Mouse (Mus musculus) CD4-positive helper T cell, adult 2 months (primary cell): ENCODE measurements around the gene Faf1.

ENCODE experiments used
- DNase-seq: peaks from one replicate; pipeline ENCODE4 v3.0.0-alpha.2; 2012; ENCODE audit warnings: low read depth, missing footprints, low spot score

Faf1 gene

GRCm38 (mm10) chr4:109782577-109783114 is 106.3 kb downstream of the Faf1 start:
- DNase-seq = no peak

GRCm38 (mm10) chr4:109789347-109790001 is 113.1 kb downstream of the Faf1 start:
- DNase-seq = no peak

- no peak for DNase-seq
Observed at GRCm38 (mm10) chr4:109792331-109792730, 115.9 kb downstream of the Faf1 start.

DNA sequence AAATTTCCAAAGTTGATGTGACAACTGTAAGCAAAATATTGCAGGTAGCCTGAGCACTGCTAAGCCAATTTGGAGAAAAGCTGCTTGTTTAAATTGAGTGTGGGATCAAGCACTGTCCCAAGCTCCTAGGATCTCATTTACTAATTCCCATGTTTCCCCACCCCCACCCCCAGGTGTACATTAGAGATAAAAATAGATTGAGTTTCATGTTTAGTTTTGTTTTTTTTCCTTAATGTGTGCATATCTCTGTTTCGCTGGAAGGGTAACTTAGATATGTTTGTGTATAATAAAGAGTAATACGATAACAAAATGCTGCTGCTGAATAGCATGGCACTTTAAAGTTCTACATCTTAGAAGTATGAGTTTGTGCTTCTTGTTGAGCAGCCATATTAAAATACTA is 116.7 kb downstream of the Faf1 start:
- no peak for DNase-seq

- no peak for DNase-seq
Observed at GRCm38 (mm10) chr4:109797511-109798182, 121.3 kb downstream of the Faf1 start.

DNA sequence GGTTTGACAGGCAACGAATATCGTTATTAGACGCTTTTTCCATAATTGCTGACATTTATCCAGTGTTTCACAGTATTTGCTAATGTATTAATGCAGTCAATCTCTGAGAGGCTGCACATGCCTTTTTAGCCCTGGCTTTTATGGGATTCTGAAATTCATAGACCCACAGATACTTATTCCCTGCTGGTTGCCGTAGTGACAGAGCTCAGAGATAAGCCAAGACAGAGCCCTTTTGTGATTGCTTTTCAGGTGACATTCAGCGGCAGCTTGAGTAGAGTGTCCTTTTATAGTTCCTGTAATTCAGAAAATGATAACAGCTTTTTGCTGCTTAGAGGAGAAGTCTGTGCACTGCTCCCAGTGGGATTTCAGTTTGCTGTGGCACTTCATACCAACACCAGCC is 130.0 kb downstream of the Faf1 start:
- no peak for DNase-seq

DNA sequence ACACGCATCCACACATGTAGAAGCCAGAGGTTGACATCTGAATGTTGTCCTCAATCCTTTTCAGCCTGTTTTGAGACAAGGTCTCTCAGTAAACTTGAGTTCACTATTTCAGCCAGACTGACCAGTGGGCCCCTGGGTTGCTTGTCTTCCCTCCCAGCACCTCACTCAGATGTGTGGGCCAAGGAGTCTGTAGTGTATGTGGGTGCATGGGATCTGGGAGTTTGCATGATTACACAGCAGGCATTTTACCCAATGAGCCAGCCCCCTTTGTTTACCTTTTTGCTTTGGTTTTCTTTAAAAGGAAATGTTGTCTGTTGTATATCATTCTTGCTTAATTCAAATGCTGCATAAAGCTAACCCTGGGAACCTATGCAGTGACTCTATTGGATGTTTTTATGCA is 138.8 kb downstream of the Faf1 start:
- DNase-seq = no peak

DNA sequence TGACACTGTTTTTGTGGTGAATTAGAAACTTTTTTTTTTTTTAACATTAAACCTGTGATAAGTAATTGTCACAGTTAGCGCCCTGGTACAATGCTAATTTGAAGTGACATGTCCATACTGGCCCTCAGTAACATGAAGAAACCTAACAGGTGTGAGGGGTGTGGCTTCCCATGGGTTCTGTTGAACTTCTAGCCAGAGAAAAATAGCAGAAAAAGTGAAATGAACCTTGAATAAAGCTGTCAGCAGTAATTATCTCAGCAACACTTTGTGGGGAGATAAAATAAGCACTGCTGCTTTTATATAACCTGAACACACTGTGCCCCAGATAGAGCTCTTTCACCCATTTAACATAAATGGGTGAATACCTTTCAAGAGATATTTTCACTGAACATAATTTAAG is 139.2 kb downstream of the Faf1 start:
- no peak for DNase-seq

DNA sequence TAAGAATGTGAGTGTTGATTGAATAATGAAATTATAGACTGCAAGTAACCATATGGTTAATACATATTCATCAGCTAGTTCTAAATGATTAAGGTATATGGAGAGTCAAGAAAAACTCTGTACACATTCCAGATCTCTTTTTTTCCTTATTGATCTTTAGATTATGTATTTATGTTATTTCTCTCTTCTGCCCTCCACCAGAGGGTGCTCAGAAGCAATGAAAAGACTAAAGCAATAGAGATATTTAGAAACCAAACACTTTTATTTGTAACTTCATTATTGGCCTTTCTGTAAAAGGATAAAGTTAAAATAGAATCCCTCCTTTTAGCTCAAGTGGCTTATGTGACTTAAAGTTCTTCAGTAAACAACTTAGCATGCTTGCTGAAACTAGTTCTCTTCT is 143.1 kb downstream of the Faf1 start:
- no peak for DNase-seq

GRCm38 (mm10) chr4:109829800-109830199 is 153.4 kb downstream of the Faf1 start:
- no peak for DNase-seq

DNA sequence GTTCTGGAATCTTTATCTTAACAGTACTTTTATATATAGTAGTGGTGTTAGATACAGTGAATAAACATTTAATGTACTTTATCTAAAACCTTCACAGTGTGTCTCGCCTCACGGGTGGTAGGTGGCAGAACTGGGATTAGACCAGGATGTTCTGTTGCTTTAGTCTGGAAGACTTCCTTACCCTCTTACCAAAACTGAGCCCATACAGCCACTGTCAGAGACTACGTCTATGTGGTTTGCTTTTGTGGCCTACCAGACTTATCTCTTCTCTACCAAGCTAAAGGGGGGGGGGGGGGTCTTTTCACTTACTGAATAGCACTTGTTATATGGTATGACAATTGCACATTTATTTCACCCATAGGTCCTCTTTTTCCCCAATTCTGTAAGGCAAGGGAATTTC is 181.5 kb downstream of the Faf1 start:
- DNase-seq = no peak

- no peak for DNase-seq
Observed at GRCm38 (mm10) chr4:109858571-109859392, 182.4 kb downstream of the Faf1 start.

GRCm38 (mm10) chr4:109859401-109859800 is 183.0 kb downstream of the Faf1 start:
- DNase-seq = no peak

- DNase-seq = no peak
Observed at GRCm38 (mm10) chr4:109860256-109860655, 183.9 kb downstream of the Faf1 start.

- DNase-seq = no peak
Observed at GRCm38 (mm10) chr4:109862271-109862670, 185.9 kb downstream of the Faf1 start.

- DNase-seq = no peak
Observed at GRCm38 (mm10) chr4:109863021-109863420, 186.6 kb downstream of the Faf1 start.

GRCm38 (mm10) chr4:109868897-109869484 is 192.6 kb downstream of the Faf1 start:
- no peak for DNase-seq

DNA sequence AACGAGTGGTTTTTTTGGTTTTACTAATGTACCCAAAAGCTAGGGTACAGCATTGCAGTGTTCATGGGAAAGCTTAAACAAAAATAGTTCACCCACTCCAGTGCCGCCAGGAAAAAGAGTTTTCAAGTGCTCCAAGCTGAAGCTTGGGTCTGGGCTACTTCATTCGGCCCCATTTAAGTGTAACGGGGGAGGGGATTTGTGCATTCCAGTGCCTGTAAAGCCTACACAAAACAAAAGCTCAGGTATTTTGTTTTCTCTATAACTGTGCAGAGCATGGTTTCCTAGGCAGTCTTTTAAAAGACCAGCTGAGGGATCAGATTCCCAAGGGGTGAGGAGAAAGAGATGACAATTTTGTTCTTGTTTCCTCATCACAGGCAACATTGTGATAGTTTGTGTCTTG is 207.9 kb downstream of the Faf1 start:
- DNase-seq = no peak

DNA sequence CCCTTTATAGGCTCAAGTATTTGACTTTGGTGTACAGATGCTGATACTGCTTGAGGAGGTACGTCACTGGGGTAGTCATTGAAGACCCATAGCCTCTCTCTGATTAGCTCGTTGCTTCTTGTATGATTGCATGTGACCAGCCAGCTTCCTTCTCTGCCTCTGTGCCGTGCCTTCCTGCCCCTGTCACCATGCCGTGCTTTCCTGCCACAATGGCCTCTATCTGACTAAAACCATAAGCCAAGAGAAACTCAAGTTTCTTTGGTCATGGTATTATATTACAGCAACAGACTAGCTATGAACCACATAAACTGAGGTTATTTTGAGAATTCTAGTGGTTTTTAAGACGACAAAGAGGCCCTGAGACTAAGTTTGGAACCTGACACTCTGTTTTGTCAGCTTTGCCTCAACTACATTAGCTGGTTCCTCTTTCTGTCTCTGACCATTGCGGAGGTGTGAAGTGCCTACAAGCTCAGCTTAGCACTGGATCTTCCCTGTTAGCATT is 211.5 kb downstream of the Faf1 start:
- no peak for DNase-seq

- no peak for DNase-seq
Observed at GRCm38 (mm10) chr4:109897810-109898566, 221.6 kb downstream of the Faf1 start.

DNA sequence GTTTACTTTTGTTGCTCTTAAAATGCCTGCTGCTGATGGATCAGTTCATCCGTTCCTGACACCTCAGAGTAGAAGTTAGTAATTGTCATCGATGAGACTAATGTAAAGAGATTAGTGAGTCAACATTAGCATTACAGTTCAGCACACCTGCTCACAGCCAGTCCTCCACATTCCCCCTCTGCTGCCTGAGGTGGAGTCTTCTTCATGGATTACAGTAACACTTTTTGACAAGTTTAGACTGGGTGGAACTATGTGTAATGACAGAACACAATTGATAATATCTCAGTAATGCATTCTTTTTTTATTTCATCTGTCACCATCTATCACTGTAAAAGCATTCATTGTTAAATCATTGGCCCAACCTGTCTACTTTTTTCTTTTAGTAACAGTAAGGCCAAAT is 224.7 kb downstream of the Faf1 start:
- DNase-seq = no peak
